Mouse (Mus musculus): ENCODE results near the gene B3gnt8. TPM values are rescaled to one million over a fixed set of nuclear protein-coding genes. Genes with fewer than 3 reads are reported as not detected.
A peak's percentile ranks its signal among the peaks of the same experiment; 100 is the strongest.

B3gnt8 gene
- polyA plus RNA-seq, 1 experiment from 2014 or later, result 1.3 TPM

DNA sequence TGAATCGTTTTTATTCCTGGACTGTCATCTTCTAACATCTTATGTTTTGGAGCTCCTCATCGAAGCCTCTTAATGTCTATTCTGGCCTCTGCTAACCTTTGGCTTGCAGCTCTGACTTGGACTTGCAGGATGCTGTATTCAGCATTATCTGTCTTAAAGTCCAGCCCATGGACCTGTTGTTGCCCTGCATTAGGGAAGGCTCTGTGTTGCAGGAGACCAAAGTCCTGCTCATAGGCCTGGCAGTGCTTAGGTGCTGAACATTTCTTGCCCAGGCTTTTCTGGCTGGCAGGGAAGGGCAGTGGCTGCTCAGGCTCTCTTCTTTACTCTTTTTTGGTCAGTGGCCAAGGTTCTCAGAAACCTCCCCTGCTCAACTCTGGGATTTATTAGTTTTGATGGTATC is 19.3 kb upstream of the B3gnt8 start:
- no peak for DNase-seq (ENCODE audit: low spot score)
- 77% methylated on average over 2 of the region's 2 CpGs for WGBS
- H3K27ac ChIP-seq (replicated peaks), result no peak overlapping the region
- no peaks in the 10 kb centered on the region for H3K36me3 ChIP-seq (replicated peaks)
- H3K4me3 ChIP-seq, result no peak overlapping the region
- H3K4me1 ChIP-seq, result no peaks in the 10 kb centered on the region
- no peaks in the 10 kb centered on the region for H3K9me3 ChIP-seq
- H3K27me3 ChIP-seq (replicated peaks; ENCODE audit: low read depth, poor library complexity, severe bottlenecking), result no peaks in the 10 kb centered on the region

DNA sequence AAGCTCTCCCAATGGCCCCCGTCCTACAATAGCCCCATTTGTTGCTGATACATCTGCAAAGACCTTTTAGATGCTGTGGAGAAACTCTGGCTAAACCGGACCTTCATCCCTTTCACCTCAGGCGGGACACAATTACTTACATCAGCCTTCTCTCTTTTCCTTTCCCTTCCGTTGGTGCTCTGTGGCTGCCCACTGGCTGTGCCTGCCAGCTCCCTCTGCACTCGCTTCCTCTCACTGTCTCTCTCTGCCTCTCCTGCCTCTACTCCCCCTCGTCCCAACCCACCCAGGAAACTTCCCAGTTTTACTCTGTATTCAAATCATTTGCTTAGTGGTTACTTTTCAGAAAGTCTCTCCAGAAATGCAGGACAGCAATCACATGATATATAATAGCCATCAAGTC is 16.4 kb upstream of the B3gnt8 start:
- H3K27me3 ChIP-seq (replicated peaks; ENCODE audit: low read depth, poor library complexity, severe bottlenecking), result no peaks in the 10 kb centered on the region
- DNase-seq (ENCODE audit: low spot score), result peak; percentile 4
- H3K9me3 ChIP-seq, result no peaks in the 10 kb centered on the region
- no peak overlapping the region for H3K4me3 ChIP-seq
- H3K4me1 ChIP-seq, result no peaks in the 10 kb centered on the region
- no peak overlapping the region for H3K27ac ChIP-seq (replicated peaks)
- no peaks in the 10 kb centered on the region for H3K36me3 ChIP-seq (replicated peaks)
- WGBS, result 36% methylated on average over 6 of the region's 6 CpGs

DNA sequence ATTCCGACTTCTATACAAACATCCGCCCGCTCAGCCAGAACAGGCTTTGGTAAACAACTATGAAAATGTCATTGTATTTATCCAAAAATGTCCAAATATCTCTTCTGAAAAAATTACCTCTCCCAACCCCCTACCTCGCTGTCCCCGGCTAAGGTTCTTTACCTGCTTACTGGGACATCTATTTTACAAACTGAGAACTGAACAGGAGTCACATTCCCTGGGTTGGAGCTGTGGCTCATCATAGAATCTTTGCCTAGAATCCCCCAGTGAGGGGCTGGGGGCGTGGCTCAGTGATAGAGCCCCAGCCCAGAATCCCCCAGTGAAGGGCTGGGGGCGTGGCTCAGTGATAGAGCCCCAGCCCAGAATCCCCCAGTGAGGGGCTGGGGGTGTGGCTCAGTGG is 15.0 kb upstream of the B3gnt8 start:
- no peaks in the 10 kb centered on the region for H3K9me3 ChIP-seq
- H3K27me3 ChIP-seq (replicated peaks; ENCODE audit: low read depth, poor library complexity, severe bottlenecking), result no peaks in the 10 kb centered on the region
- 49% methylated on average over 7 of the region's 7 CpGs for WGBS
- no peaks in the 10 kb centered on the region for H3K36me3 ChIP-seq (replicated peaks)
- H3K27ac ChIP-seq (replicated peaks), result no peak overlapping the region
- H3K4me1 ChIP-seq, result no peaks in the 10 kb centered on the region
- no peak for DNase-seq (ENCODE audit: low spot score)
- no peak overlapping the region for H3K4me3 ChIP-seq

DNA sequence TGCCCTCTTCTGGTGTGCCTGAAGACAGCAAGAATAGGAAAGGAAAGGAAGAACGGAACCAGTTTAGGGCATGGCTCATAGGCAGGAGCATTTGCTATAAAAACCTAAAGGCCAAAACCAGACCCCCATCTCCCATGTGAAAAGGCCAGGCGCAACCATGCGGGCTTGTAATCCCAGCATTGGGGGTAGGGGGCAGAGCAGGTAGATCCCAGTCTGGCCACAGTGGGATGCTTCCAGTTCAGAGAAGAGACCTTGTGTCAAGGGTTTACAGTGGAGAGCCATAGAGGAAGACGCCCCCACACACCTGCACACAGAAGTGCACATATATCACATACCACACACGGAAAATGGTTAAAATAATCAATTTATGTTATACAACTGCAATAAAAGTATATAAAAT is 12.4 kb upstream of the B3gnt8 start:
- Histone ChIP-seq H3K27me3 (replicated peaks; ENCODE audit: low read depth, poor library complexity, severe bottlenecking) (peaks cover 8% of the 10 kb centered on the region), H3K9me3 (no peaks in the 10 kb centered on the region), H3K27ac (replicated peaks) (no peak overlapping the region), H3K4me3 (no peak overlapping the region), H3K36me3 (replicated peaks) (no peaks in the 10 kb centered on the region), H3K4me1 (peaks cover 4% of the 10 kb centered on the region; the same call in 1 of the 2 replicates)
- DNase-seq (ENCODE audit: low spot score), result peak; percentile 6
- WGBS, result 92% methylated on average over 5 of the region's 5 CpGs

DNA sequence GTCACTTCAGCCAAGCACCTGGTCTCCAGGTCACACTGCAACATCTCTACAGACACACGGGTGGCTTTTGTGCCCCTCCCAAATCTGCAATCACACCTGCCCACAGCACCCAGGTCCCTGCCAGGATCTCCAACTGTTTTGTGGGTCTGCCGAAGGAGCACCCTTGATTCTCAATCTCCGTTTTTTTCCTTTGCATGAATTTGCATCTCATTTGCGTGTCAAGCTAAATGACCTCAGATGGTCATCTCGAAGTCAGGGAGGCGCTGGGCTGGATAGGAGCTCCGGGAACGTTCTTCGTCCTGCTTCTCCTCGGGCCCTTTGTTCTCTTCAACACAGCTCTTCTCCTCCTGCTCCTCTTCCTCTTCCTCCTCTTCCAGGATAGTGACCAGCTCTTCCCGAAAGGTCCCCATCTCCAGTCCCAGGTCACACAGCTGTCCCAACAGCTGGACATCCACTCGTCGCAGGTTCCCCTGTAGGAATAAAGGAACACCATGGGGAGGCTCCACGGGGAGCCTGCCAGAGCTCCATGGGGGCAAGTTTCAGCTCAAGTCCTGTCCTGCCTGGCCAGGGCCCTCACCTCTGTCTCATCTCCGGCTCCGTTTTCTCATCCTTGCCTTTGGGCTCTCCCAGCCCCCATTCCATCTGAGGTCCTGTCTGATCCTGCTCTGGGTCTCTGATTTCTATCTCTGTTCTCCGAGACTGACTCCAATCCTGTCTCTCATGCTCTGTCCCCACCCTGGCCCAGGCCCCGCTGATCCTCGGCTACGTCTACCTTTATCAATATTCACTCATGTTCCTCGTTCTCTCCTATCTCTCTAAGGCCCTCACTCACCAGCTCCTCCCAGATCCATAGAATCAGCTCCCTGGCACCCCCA is 11.4 kb upstream of the B3gnt8 start:
- peaks cover 9% of the 10 kb centered on the region for H3K4me1 ChIP-seq
- H3K27ac ChIP-seq (replicated peaks), result no peak overlapping the region
- H3K9me3 ChIP-seq, result no peaks in the 10 kb centered on the region
- peak; percentile 5 for DNase-seq (ENCODE audit: low spot score)
- WGBS, result 71% methylated on average over 21 of the region's 21 CpGs
- H3K4me3 ChIP-seq, result no peak overlapping the region
- H3K27me3 ChIP-seq (replicated peaks; ENCODE audit: low read depth, poor library complexity, severe bottlenecking), result peaks cover 8% of the 10 kb centered on the region
- no peaks in the 10 kb centered on the region for H3K36me3 ChIP-seq (replicated peaks)

DNA sequence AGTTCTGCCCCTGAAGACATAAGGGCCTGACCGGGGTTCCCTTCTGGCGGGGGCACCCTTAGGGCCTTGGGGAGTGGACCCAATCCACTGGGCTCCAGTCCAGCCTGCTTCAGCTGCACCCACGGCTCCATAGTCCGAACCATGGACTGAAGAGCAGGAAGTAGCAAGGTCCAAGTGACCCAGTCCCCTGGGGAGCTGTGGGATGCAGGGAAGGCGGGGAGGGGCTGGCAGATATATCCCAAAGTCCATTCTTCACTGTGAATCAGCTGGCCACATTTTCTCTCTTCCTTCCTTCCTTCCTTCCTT is 10.8 kb upstream of the B3gnt8 start, which contains the start of gene Erich4:
TSS of gene Erich4 (minus strand) at position 187 of the 306 bp plus-strand sequence.
- peaks cover 8% of the 10 kb centered on the region for H3K27me3 ChIP-seq (replicated peaks; ENCODE audit: low read depth, poor library complexity, severe bottlenecking)

DNA sequence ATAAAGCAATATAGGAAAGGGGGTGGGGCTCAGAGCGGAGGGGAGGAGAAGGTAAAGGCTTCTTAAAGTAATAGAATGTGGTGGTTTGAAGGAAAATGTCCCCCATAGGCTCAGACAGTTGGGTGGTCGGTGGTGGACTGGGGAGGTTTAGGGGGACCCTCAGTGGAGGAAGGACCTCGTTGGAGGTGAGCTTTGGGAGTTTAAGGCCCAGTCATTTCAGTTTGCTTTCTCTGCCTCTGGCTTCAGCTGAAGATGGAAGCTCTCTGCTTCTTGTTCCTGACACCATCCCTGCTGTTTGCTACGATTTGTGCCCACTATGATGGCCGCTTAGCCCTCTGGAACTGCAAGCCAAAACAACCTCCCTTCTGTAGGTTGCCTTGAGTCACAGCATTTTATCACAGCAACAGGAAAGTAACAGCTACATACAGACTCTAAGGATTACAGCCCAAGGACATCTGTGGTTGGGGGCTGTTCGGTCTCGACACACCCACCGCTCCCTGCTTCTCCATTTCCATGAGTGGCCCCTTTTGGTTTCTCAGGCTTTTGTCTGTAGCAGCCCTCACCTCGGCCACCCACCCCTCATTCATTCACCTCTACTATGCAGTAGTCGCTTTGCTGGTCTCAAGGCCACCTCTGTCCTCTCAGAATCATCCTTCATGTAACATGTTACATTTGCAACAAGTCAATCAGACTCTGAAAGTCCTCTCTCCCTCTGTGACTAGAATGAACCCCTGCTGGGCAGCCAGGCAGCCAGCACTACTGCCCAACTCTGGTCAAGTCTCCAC is 8.9 kb upstream of the B3gnt8 start:
- Histone ChIP-seq H3K4me1 (peaks cover 10% of the 10 kb centered on the region), H3K27ac (replicated peaks) (no peak overlapping the region), H3K27me3 (replicated peaks; ENCODE audit: low read depth, poor library complexity, severe bottlenecking) (peaks cover 8% of the 10 kb centered on the region), H3K36me3 (replicated peaks) (peaks cover 17% of the 10 kb centered on the region), H3K4me3 (no peak overlapping the region), H3K9me3 (no peaks in the 10 kb centered on the region)
- 85% methylated on average over 10 of the region's 10 CpGs for WGBS
- DNase-seq (ENCODE audit: low spot score), result no peak

More for the DNA sequence above, 10.8 kb upstream of the B3gnt8 start, which contains the start of gene Erich4:
- DNase-seq (ENCODE audit: low spot score), result no peak
- Histone ChIP-seq H3K4me3 (no peak within 1 kb of the TSS), H3K27ac (replicated peaks) (no peak within 1 kb of the TSS), H3K9me3 (no peaks in the 10 kb centered on the region), H3K4me1 (peaks cover 10% of the 10 kb centered on the region), H3K36me3 (replicated peaks) (no peaks in the 10 kb centered on the region)
- 81% methylated on average over 5 of the region's 5 CpGs for WGBS

DNA sequence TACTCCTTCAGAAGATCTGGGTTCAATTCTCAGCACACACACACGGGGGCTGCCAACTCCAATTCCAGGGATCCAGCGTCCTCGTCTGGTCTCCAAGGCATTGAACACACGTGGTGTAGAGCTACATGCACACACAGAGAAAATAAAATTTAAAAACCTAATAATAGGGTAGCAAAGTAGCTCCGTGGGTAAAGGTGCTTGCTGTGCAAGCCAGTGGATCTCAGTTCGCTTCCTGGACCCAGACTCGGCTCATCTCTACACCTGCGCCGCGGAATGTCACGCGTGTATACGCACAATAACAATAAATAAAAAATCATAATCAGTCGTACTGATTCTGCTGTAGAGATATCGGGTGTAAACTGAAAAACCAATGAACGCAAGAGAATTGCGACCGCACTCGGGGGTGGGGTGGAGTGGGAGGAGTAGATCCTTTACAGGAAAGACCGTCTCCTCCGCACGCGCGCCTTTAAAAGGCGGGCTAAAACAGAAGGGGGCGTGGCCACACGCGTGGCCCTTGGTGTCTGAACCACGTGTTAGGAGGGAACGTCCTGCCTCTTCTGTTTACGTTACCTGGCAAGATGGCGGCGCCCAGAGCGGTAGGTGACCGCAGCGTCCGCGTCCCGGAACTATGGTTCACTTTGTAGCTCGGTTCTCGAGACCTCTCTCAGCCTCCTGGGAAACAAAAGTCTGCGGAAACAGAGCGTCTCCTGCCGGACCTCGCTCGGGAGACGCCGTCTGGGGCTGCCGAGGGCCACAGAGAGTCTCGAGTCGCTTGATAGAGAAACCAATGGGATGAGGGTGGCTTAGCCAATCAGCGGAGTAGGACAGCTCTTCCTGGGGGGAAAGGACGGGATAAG is 7.4 kb upstream of the B3gnt8 start, which contains the start of gene Dmac2:
TSS of gene Dmac2 (plus strand) at position 550 of the 857 bp plus-strand sequence.
- Histone ChIP-seq H3K36me3 (replicated peaks) (peaks cover 32% of the 10 kb centered on the region), H3K9me3 (no peaks in the 10 kb centered on the region), H3K27me3 (replicated peaks; ENCODE audit: low read depth, poor library complexity, severe bottlenecking) (peaks cover 8% of the 10 kb centered on the region), H3K27ac (replicated peaks) (peak within 1 kb of the TSS; percentile 80), H3K4me1 (peaks cover 10% of the 10 kb centered on the region), H3K4me3 (peak within 1 kb of the TSS; percentile 72)
- DNase-seq (ENCODE audit: low spot score), result peak; percentile 93
- 2% methylated on average over 53 of the region's 53 CpGs for WGBS

DNA sequence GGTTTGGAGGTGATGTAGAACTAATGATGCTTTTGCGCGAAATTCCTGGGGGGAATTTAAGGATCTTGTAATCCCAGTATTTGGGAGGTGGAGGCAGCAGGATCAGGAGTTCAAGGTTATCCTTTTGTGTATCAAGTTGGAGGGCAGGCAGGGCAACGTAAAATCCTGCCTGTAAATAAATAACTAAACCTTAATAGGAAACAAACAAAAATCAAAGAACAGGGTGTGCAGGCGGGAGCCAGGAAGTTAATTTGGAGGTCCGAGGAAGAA is 6.8 kb upstream of the B3gnt8 start:
- Histone ChIP-seq H3K27me3 (replicated peaks; ENCODE audit: low read depth, poor library complexity, severe bottlenecking) (peaks cover 8% of the 10 kb centered on the region), H3K4me1 (peaks cover 10% of the 10 kb centered on the region), H3K4me3 (peak overlapping the region; percentile 72), H3K9me3 (no peaks in the 10 kb centered on the region), H3K36me3 (replicated peaks) (peaks cover 37% of the 10 kb centered on the region), H3K27ac (replicated peaks) (peak overlapping the region; percentile 80)
- WGBS, result 22% methylated on average over 5 of the region's 5 CpGs
- DNase-seq (ENCODE audit: low spot score), result no peak

DNA sequence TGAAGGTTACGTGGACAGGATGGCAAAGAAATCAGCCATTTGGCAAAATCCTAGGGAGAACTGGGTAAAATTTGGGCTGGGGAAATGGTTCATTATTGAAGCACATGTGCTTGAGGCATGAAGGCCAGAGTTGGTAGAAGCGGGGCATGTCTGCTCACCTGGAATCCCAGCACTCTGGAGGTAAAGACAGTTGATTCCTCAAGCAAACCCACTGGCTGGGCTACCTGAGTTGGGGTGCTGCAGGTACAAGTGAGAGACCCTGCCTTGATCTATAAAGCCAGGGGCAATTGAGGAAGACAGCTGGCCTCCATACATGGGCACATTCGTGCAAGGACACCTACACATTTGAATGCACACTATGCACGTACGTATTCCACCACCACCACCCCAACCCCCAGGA is 6.4 kb upstream of the B3gnt8 start:
- Histone ChIP-seq H3K27ac (replicated peaks) (no peak overlapping the region), H3K36me3 (replicated peaks) (peaks cover 42% of the 10 kb centered on the region), H3K4me3 (peak overlapping the region; percentile 72), H3K4me1 (peaks cover 10% of the 10 kb centered on the region), H3K27me3 (replicated peaks; ENCODE audit: low read depth, poor library complexity, severe bottlenecking) (peaks cover 8% of the 10 kb centered on the region), H3K9me3 (no peaks in the 10 kb centered on the region)
- DNase-seq (ENCODE audit: low spot score), result no peak
- WGBS, result 91% methylated on average over 5 of the region's 5 CpGs

DNA sequence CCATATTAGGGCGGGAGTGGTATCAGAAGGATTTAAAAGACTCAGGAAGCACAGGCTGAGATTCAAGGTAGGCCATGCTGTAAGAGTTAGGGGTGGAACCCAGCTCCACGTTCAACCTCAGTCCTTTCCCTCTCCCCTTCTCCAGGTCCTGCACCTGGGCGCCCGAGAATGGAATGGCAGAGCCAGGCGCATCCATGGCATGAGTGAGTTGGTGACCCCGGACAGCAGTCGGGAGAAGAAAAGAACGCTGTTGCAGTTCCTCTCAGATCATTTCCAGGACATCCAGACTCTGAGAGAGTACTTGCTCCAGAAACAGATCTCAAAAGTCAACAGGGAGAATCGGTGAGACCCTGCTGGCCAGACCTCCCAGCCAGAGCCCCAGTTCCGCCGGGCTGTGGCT is 5.7 kb upstream of the B3gnt8 start:
- Histone ChIP-seq H3K27me3 (replicated peaks; ENCODE audit: low read depth, poor library complexity, severe bottlenecking) (peaks cover 8% of the 10 kb centered on the region), H3K4me3 (no peak overlapping the region), H3K4me1 (peaks cover 10% of the 10 kb centered on the region), H3K36me3 (replicated peaks) (peaks cover 48% of the 10 kb centered on the region), H3K27ac (replicated peaks) (no peak overlapping the region), H3K9me3 (no peaks in the 10 kb centered on the region)
- 92% methylated on average over 11 of the region's 11 CpGs for WGBS
- DNase-seq (ENCODE audit: low spot score), result no peak

DNA sequence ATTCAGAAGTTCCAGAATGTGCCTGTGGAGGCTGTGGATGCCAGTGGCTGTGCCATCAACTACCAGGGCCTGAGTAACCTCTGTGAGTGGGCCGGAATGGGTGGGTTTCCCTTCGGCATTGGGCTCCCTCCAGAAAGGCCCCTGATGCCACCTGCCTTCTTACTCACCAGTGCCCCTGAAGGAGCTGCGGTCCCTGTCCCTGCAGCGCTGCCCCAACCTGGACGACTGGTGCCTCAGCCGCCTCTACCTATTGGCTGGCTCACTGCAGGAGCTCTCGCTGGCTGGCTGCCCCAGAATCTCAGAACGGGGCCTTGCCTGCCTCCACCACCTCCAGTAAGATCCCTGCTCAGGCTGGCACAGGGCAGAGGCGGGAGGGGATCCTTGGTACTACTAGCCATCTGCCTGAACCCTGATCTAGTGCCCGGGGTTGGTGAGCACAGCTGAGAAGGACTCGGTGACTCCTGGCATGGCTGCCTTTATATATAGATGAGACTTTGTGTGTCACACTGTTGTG is 2.5 kb upstream of the B3gnt8 start:
- H3K27me3 ChIP-seq (replicated peaks; ENCODE audit: low read depth, poor library complexity, severe bottlenecking), result peaks cover 29% of the 10 kb centered on the region
- peaks cover 51% of the 10 kb centered on the region for H3K36me3 ChIP-seq (replicated peaks)
- WGBS, result 92% methylated on average over 11 of the region's 11 CpGs
- H3K4me1 ChIP-seq, result peaks cover 27% of the 10 kb centered on the region
- no peaks in the 10 kb centered on the region for H3K9me3 ChIP-seq
- no peak overlapping the region for H3K4me3 ChIP-seq
- no peak overlapping the region for H3K27ac ChIP-seq (replicated peaks)
- DNase-seq (ENCODE audit: low spot score), result no peak
